Mouse (Mus musculus) bone marrow, adult 2 months (tissue): ENCODE results near the gene Taok2. TPM values are rescaled to one million over a fixed set of nuclear protein-coding genes. Genes with fewer than 3 reads are reported as not detected.
A peak's percentile ranks its signal among the peaks of the same experiment; 100 is the strongest.

Experiments
- H3K27ac ChIP-seq: fragments of 200-500 bp; 2 replicates; pipeline ENCODE4 v1.5.1; 2012; ENCODE audit warnings: low read depth, mild to moderate bottlenecking, control low read depth, inconsistent platforms, low read length; ENCODE audit not compliant: control insufficient read depth, poor library complexity, insufficient read depth
- H3K4me1 ChIP-seq: fragments of 200-500 bp; 2 replicates; pipeline ENCODE4 v1.6.1; 2011; ENCODE audit warnings: low read length; ENCODE audit not compliant: control insufficient read depth, insufficient read depth
- H3K4me3 ChIP-seq: fragments of 200-500 bp; replicated peaks from 2 replicates; pipeline ENCODE3; 2011; ENCODE audit warnings: mild to moderate bottlenecking, low read depth, low read length, control low read depth; ENCODE audit not compliant: control insufficient read depth
- CTCF ChIP-seq: fragments of 200-500 bp; IDR thresholded peaks from 2 replicates; pipeline ENCODE4 v1.5.1; 2011; ENCODE audit warnings: low read length, control low read depth; ENCODE audit not compliant: control insufficient read depth, insufficient read depth
- POLR2A ChIP-seq: fragments of 200-500 bp; IDR thresholded peaks from 2 replicates; pipeline ENCODE4 v1.6.1; 2011; ENCODE audit warnings: low read depth, mild to moderate bottlenecking, control low read depth, low read length, borderline replicate concordance; ENCODE audit not compliant: control insufficient read depth
- WGBS: fragments of 180-500 bp; shearing (Covaris S2); methylation state at CpG from one replicate; pipeline ENCODE4 v1.1.7; 2018; 5-methylcytosine and 5-hydroxymethylcytosine counted together
- polyA plus RNA-seq: library from polyadenylated mRNA; stranded (reverse); fragments of >200 nt; gene quantifications from 2 replicates; pipeline ENCODE4 v1.2.4, GENCODE M21; 2011; ENCODE audit warnings: low replicate concordance; ENCODE audit not compliant: missing spikeins, insufficient read depth, insufficient read length

The Taok2 gene
- polyA plus RNA-seq, 1 experiment: 149 TPM

- Histone ChIP-seq H3K27ac (no peak overlapping the region), H3K4me3 (peak overlapping the region; percentile 14)
Measured at GRCm38 (mm10) chr7:126832036-126832598, 52.4 kb downstream of the Taok2 start.

GRCm38 (mm10) chr7:126831539-126831938 is 53.0 kb downstream of the Taok2 start, which contains the start of gene 4930451I11Rik:
TSS of gene 4930451I11Rik (minus strand) at chr7:126831639.
- no peak within 1 kb of the TSS for H3K27ac ChIP-seq
- H3K4me1 ChIP-seq: no peaks in the 10 kb centered on the region
- WGBS: 61% methylated on average over 5 of the region's 5 CpGs
- H3K4me3 ChIP-seq: peak within 1 kb of the TSS; percentile 14
- no peak for TF ChIP-seq CTCF
- TF ChIP-seq POLR2A: no peak

More at GRCm38 (mm10) chr7:126832036-126832598, 52.4 kb downstream of the Taok2 start:
- no peaks in the 10 kb centered on the region for H3K4me1 ChIP-seq
- WGBS: 2% methylated on average over 21 of the region's 21 CpGs
- TF ChIP-seq CTCF: peak; percentile 87
- no peak for TF ChIP-seq POLR2A

DNA sequence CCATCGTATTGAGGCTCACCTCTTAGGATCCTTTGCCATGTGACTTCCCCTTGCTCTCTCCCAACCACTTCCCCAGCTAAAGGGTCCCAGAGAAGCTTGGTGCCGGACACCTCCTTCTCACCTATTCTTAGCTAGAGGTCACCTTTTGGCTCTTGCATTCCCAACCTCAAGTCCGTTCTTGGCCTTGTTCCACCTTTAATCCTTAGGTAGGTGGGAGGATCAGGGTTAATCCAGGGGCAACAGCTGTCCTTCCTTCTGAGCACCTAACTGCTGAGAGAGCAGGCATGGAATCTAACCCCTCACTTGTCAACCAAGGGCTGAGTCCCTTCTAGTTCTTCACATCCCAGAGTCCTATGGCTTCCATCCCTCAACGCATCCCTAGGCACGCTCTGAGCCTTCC is 58.6 kb downstream of the Taok2 start:
- TF ChIP-seq POLR2A: no peak
- no peak for TF ChIP-seq CTCF
- Histone ChIP-seq H3K4me3 (no peak overlapping the region), H3K4me1 (no peaks in the 10 kb centered on the region), H3K27ac (no peak overlapping the region)
- 69% methylated on average over 5 of the region's 5 CpGs for WGBS

DNA sequence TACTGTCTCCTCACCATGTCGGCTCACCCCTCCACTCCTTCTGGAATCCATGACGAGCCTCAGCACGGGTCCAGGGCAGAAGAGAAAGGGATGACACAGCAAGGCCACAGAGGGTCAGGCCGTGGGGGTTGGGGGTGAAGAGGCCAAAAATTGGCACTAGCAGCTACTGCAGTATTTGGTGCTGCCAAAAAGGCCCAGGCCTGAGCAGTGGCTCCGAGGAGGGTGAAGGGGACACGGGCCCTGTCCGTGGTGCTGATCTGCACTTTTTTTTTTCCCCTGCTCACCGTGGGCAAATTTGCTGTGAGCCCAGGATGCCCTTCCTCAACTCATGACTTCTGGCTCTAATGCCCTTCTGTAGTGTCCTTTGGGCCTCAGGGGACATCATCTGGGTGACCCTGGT is 59.1 kb downstream of the Taok2 start:
- 24% methylated on average over 8 of the region's 8 CpGs for WGBS
- Histone ChIP-seq H3K27ac (no peak overlapping the region), H3K4me1 (no peaks in the 10 kb centered on the region), H3K4me3 (no peak overlapping the region)
- TF ChIP-seq POLR2A: no peak
- no peak for TF ChIP-seq CTCF

- 33% methylated on average over 10 of the region's 10 CpGs for WGBS
- no peaks in the 10 kb centered on the region for H3K4me1 ChIP-seq
- TF ChIP-seq POLR2A (no peak), CTCF (no peak)
- no peak overlapping the region for H3K27ac ChIP-seq
- no peak overlapping the region for H3K4me3 ChIP-seq
Measured at GRCm38 (mm10) chr7:126823940-126824339, 60.6 kb downstream of the Taok2 start.

GRCm38 (mm10) chr7:126823202-126823711 is 61.2 kb downstream of the Taok2 start:
- H3K4me1 ChIP-seq: no peaks in the 10 kb centered on the region
- no peak overlapping the region for H3K4me3 ChIP-seq
- TF ChIP-seq CTCF: no peak
- TF ChIP-seq POLR2A: no peak
- 6% methylated on average over 17 of the region's 19 CpGs for WGBS
- no peak overlapping the region for H3K27ac ChIP-seq

DNA sequence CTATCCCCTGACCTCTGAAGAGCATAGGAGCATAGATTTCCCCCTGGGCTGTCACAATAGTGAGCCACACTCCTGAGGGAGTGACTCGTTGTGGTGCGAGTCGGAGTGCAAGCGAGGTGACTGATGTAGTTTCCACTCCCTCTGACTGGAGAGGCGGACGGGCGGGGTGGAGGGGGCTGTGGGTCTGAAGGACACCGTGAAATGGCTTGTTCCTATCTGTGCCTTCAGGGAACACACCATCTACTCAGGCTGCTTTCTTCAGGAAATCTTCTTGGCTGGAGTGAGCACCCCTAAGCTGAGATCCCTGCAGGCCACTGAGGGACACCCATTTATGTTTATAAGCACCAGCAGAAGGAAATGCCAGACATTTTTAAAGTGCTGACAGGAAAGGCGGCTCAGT is 61.8 kb downstream of the Taok2 start:
- no peak overlapping the region for H3K4me3 ChIP-seq
- TF ChIP-seq POLR2A: no peak
- TF ChIP-seq CTCF: no peak
- 71% methylated on average over 9 of the region's 9 CpGs for WGBS
- H3K4me1 ChIP-seq: no peaks in the 10 kb centered on the region
- H3K27ac ChIP-seq: no peak overlapping the region

- no peak overlapping the region for H3K27ac ChIP-seq
- TF ChIP-seq CTCF (peak; percentile 98), POLR2A (no peak)
- whole genome bisulfite sequencing: 21% methylated on average over 7 of the region's 7 CpGs
- no peaks in the 10 kb centered on the region for H3K4me1 ChIP-seq
- no peak overlapping the region for H3K4me3 ChIP-seq
Measured at GRCm38 (mm10) chr7:126821835-126822511, 62.5 kb downstream of the Taok2 start.
